Mouse (Mus musculus) intestine, embryonic 16.5 days (tissue): ENCODE results near the gene Sh3glb2. TPM values are rescaled to one million over a fixed set of nuclear protein-coding genes. Genes with fewer than 3 reads are reported as not detected.

Source experiments
- ATAC-seq: fragments of 200-750 bp; cut with Nextera tagmentation; 2 replicates; pipeline ENCODE4 v1.8.0; 2017; ENCODE audit warnings: moderate TSS enrichment, moderate library complexity
- H3K27ac ChIP-seq: fragments of 300-500 bp; sonication (generic); 2 replicates; pipeline ENCODE4 v1.5.1; 2014; ENCODE audit warnings: mild to moderate bottlenecking, low read length
- H3K27me3 ChIP-seq: fragments of 300-500 bp; sonication (generic); replicated peaks from 2 replicates; pipeline ENCODE4 v1.6.1; 2014; ENCODE audit warnings: low read length, control low read depth, mixed read lengths; ENCODE audit not compliant: control insufficient read depth, insufficient read depth
- H3K36me3 ChIP-seq: fragments of 300-500 bp; sonication (generic); 2 replicates; pipeline ENCODE4 v1.6.1; 2014; ENCODE audit warnings: low read length, control low read depth; ENCODE audit not compliant: control insufficient read depth, insufficient read depth
- H3K4me1 ChIP-seq: fragments of 300-500 bp; sonication (generic); 2 replicates; pipeline ENCODE4 v1.6.1; 2014; ENCODE audit warnings: low read length, control low read depth, mixed read lengths; ENCODE audit not compliant: control insufficient read depth, insufficient read depth
- H3K4me2 ChIP-seq: fragments of 300-500 bp; sonication (generic); 2 replicates; pipeline ENCODE4 v1.6.1; 2014; ENCODE audit warnings: low read depth, low read length, control low read depth
- H3K4me3 ChIP-seq: fragments of 300-500 bp; sonication (generic); 2 replicates; pipeline ENCODE4 v1.5.1; 2014; ENCODE audit warnings: mild to moderate bottlenecking, low read length
- H3K9ac ChIP-seq: fragments of 300-500 bp; sonication (generic); 2 replicates; pipeline ENCODE4 v1.6.1; 2014; ENCODE audit warnings: low read depth, low read length
- H3K9me3 ChIP-seq: fragments of 300-500 bp; sonication (generic); 2 replicates; pipeline ENCODE4 v1.6.1; 2016; ENCODE audit warnings: low read length, control low read depth; ENCODE audit not compliant: control insufficient read depth
- WGBS: fragments of 180-500 bp; shearing (Covaris S2); extraction: QIAGEN DNeasy Blood & Tissue Kit; methylation state at CpG from one replicate; pipeline ENCODE4 v1.1.7; 2014; 5-methylcytosine and 5-hydroxymethylcytosine counted together
- polyA plus RNA-seq: library from polyadenylated mRNA; unstranded; fragments of >200 nt; fragmentation: Nextera tagmentation; extraction: Ambion mirVana; gene quantifications from 2 replicates; pipeline ENCODE4 v1.2.1, GENCODE M21; 2015

Sh3glb2 gene
- polyA plus RNA-seq, 1 experiment from 2014 or later, result 71.4 TPM

DNA sequence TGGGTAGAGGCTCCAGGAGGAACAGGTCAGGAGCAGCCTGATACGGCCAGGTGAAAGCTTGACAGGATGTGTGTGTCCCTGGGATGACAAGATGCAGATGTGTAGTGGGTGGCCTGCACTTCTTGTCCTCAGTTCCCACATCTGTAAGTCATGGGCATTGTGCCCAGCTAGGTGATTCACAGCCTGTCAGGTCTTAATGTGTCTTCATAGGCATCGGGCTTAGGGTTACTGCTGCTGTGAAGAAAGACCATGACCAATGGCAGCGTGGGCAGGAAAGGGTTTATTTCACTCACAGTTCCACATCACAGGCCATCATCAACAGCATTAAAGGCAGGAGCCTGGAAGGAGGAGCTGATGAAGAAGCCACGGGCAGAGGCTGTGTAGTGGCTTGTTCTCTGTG lies 26.5 kb upstream of the Sh3glb2 start:
- H3K9me3 ChIP-seq, result no peaks in the 10 kb centered on the region
- H3K36me3 ChIP-seq, result peaks cover 8% of the 10 kb centered on the region; the same call in 1 of the 2 replicates
- H3K27me3 ChIP-seq, result no peaks in the 10 kb centered on the region
- no peak for ATAC-seq
- H3K4me3 ChIP-seq, result no peak overlapping the region
- H3K4me2 ChIP-seq, result no peak overlapping the region
- WGBS, result 84% methylated on average over 4 of the region's 4 CpGs
- H3K4me1 ChIP-seq, result no peaks in the 10 kb centered on the region
- no peak overlapping the region for H3K9ac ChIP-seq
- H3K27ac ChIP-seq, result no peak overlapping the region

DNA sequence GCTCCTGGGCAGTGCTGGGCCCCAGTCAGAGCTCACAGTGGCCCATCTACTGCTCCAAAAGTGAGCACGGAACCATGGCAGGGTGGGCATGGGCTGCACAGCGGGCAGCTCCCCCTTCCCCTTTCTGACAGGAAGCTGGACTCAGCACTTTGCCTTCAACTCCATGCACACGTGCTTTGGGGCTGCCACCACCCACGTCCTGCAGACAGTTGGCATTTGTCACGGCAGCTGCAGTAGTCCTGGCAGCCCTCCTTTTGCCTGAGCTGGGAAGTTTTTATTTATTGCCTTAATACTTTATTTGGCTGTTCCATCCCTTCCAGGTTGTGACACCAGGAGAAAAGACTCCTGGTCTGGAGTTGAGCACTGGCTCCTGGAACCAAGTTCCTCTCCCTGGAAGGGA lies 25.7 kb upstream of the Sh3glb2 start:
- 72% methylated on average over 5 of the region's 5 CpGs for WGBS
- Histone ChIP-seq H3K9me3 (no peaks in the 10 kb centered on the region), H3K27me3 (no peaks in the 10 kb centered on the region), H3K27ac (no peak overlapping the region), H3K9ac (no peak overlapping the region), H3K36me3 (peaks cover 8% of the 10 kb centered on the region; the same call in 1 of the 2 replicates), H3K4me1 (no peaks in the 10 kb centered on the region), H3K4me2 (no peak overlapping the region), H3K4me3 (no peak overlapping the region)
- ATAC-seq, result no peak

DNA sequence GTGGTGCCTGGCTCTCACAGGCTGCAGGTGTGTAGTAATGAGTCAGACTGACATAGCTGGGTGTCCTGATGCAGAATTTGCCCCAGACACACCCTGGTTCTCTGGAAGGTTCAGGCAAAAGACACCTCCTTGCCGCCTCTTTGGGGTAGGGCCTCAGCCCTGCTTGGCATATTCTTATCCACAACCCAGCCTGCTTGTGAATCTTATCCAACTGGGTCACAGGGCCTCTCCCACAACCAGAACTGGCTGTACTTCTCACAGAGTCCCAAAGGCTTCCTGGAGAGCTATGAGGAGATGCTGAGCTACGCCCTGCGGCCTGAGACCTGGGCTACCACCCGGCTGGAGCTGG lies 22.2 kb upstream of the Sh3glb2 start:
- Histone ChIP-seq H3K27ac (no peak overlapping the region), H3K9me3 (no peaks in the 10 kb centered on the region), H3K4me2 (no peak overlapping the region), H3K4me1 (no peaks in the 10 kb centered on the region), H3K36me3 (peaks cover 25% of the 10 kb centered on the region), H3K4me3 (no peak overlapping the region), H3K9ac (no peak overlapping the region), H3K27me3 (no peaks in the 10 kb centered on the region)
- 91% methylated on average over 4 of the region's 4 CpGs for WGBS
- no peak for ATAC-seq

DNA sequence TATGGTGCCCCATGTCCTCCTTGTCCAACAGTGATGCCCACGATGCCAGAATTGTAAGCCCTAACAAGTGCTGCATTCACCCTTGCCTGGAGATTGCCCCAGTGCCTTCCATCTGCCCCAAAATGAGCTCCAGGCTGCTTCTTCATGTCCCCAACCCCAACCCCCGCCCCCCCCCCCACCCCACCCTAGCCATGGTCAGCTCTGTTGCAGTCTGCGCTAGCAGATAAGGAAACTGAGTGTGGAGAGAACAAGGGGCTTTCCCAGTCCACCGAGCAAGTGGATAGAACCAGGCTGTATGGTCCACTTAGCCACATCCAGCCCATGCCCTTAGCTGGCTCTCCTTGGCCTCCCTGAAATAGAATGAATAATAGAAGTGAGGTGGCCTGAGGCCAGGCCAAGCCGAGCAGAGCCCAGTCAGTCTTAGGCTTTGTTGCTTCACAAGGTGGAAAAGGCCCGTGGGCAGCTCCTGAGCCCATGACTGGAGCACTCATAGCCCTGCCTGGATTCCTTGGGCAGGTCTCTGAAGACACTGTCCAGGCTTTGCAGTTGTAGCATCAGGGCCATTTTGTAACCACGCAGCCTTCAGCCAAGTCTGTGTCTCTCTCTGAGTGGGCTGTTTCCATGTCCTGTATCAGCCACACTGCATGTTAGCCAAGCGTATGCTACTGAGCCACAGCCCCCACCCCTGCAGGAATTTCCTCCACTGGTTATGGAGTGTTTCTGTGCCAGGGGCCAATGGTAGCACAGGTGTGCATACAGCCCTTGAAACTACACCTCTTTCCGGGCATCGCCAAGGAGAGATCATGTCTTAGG lies 21.6 kb upstream of the Sh3glb2 start:
- ATAC-seq, result no peak
- H3K4me3 ChIP-seq, result no peak overlapping the region
- no peak overlapping the region for H3K27ac ChIP-seq
- no peak overlapping the region for H3K4me2 ChIP-seq
- 88% methylated on average over 10 of the region's 10 CpGs for WGBS
- H3K36me3 ChIP-seq, result peaks cover 25% of the 10 kb centered on the region
- no peak overlapping the region for H3K9ac ChIP-seq
- no peaks in the 10 kb centered on the region for H3K9me3 ChIP-seq
- no peaks in the 10 kb centered on the region for H3K4me1 ChIP-seq
- H3K27me3 ChIP-seq, result no peaks in the 10 kb centered on the region

DNA sequence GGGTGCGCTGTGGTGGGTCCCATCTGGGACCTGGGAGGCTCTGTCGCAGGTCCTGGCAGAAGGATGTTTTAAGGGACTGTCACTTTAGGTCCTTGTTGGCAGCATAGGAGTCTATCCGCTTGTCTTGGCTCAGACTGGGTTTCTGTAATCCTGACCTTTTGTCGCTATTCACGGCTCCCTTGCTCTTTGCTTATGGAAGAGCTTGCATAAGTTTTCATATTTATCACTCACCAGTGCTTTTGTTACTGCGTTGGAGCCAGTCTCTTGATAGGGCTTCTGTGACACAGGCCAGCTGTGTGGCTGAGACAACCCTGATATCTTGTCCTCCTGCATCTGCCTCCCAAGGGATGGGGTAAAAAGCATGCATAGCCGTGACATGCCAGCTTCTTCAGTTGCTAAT lies 20.2 kb upstream of the Sh3glb2 start:
- Histone ChIP-seq H3K9me3 (no peaks in the 10 kb centered on the region), H3K27me3 (no peaks in the 10 kb centered on the region), H3K27ac (no peak overlapping the region), H3K4me2 (no peak overlapping the region), H3K36me3 (peaks cover 25% of the 10 kb centered on the region), H3K9ac (no peak overlapping the region), H3K4me3 (no peak overlapping the region), H3K4me1 (no peaks in the 10 kb centered on the region)
- WGBS, result 90% methylated on average over 7 of the region's 7 CpGs
- ATAC-seq, result no peak

DNA sequence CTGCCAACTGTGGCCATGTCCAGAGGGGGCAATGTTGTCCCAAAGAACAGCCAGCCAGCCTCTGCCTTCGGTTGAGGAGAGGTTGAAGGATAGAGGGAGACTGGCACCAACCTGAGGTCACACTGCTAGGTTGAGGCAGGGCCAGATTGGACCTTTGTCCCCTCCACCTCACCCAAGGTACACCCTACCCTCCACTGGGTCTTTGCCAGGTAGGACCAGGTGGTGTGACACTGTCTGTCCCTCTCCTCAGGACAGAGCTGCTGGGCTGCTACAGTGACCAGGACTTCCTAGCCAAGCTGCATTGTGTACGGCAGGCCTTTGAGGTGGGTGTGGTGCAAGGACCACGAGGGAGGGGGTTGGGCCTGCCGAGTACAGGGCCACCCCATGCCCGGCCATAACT lies 18.6 kb upstream of the Sh3glb2 start:
- peaks cover 26% of the 10 kb centered on the region for H3K36me3 ChIP-seq
- WGBS, result 86% methylated on average over 5 of the region's 5 CpGs
- ATAC-seq, result 0 out of 2 replicates have a peak, but pooled peaks have one; percentile 31

DNA sequence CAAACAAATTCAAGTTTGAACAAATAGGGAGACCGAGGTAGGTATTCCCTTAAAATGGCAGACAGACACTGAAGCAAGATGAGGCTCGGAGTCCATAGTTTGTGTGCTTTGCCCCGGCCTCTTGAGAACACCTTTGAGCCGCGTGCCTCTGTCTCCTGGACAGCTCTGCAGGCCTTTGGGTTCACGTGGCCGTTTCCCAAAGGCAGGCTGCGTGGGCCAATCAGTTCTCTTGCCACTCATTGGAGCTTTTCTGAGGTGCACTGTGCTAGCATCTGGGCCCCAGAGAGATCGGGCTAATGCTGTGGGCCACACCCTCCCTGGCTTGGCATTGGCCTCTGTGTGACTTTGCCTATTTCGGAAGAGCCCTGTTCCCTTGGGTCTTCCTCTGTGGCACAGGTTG lies 16.8 kb upstream of the Sh3glb2 start:
- Histone ChIP-seq H3K4me1 (no peaks in the 10 kb centered on the region), H3K4me3 (no peak overlapping the region), H3K9ac (no peak overlapping the region), H3K4me2 (no peak overlapping the region), H3K27me3 (no peaks in the 10 kb centered on the region), H3K36me3 (peaks cover 30% of the 10 kb centered on the region), H3K27ac (no peak overlapping the region), H3K9me3 (no peaks in the 10 kb centered on the region)
- ATAC-seq, result no peak
- 91% methylated on average over 10 of the region's 10 CpGs for whole genome bisulfite sequencing

More for the DNA sequence above, 18.6 kb upstream of the Sh3glb2 start:
- Histone ChIP-seq H3K4me3 (no peak overlapping the region), H3K9ac (no peak overlapping the region), H3K4me2 (no peak overlapping the region), H3K9me3 (no peaks in the 10 kb centered on the region), H3K4me1 (no peaks in the 10 kb centered on the region), H3K27ac (no peak overlapping the region), H3K27me3 (no peaks in the 10 kb centered on the region)

DNA sequence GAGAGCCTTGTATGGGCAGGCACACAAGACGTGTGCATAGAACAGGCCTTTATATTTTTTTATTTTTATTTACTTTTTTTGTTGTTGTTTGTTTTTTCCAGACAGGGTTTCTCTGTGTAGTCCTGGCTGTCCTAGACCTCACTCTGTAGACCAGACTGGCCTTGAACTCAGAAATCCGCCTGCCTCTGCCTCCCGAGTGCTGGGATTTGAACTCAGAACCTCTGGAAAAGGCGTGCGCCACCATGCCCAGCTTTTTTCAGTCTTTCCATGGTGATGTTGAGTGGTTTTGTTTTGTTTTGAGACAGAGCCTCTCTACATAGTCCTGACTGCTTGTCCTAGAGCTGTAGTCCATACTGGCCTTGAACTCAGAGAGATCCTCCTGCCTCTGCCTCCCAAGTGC lies 13.6 kb upstream of the Sh3glb2 start:
- Histone ChIP-seq H3K27ac (no peak overlapping the region), H3K9ac (no peak overlapping the region), H3K9me3 (no peaks in the 10 kb centered on the region), H3K27me3 (no peaks in the 10 kb centered on the region), H3K36me3 (peaks cover 26% of the 10 kb centered on the region), H3K4me3 (no peak overlapping the region), H3K4me2 (no peak overlapping the region), H3K4me1 (no peaks in the 10 kb centered on the region)
- 95% methylated on average over 5 of the region's 5 CpGs for WGBS
- ATAC-seq, result no peak

DNA sequence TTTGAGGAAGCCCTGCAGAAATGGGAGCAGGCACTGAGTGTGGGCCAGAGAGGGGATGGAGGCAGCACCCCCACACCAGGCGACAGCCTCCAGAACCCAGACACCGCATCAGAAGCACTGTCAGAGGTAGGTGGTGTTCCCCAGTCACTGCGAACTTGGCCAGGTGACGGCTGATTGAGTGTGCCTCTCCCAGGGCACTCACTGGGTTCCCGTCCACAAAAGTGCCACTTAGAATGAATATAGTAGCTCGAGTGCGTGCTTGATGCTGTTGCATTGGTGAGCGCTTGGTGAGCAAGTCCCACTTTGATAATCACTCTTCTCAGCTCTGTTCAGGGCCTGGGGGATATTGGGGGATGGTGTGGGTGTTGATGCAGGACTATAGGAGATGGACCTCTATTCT lies 12.4 kb upstream of the Sh3glb2 start:
- Histone ChIP-seq H3K27me3 (no peaks in the 10 kb centered on the region), H3K9me3 (no peaks in the 10 kb centered on the region), H3K4me1 (no peaks in the 10 kb centered on the region), H3K4me3 (no peak overlapping the region), H3K4me2 (no peak overlapping the region), H3K27ac (no peak overlapping the region), H3K9ac (no peak overlapping the region), H3K36me3 (peaks cover 23% of the 10 kb centered on the region)
- WGBS, result 97% methylated on average over 8 of the region's 8 CpGs
- ATAC-seq, result no peak

DNA sequence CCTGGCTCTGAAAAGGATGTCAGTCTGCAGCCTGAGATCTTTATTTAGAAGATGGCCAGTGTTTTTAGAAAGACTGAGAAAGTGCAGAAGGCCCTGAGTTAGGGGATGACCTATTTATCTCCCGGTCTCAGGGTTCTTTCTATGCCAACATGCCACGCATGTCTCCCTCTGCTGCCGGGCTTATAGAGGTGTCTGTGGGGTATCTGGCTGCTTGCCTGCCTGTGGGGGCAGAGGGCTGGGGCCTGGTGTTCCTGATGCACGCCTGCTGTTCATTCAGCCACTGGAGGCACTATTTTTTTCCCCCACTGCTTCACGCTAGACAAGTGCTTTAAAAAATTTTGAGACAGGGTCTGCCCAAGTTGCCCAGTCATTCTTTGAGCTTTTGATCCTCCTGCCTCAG lies 7.1 kb upstream of the Sh3glb2 start:
- Histone ChIP-seq H3K36me3 (peaks cover 10% of the 10 kb centered on the region), H3K9me3 (no peaks in the 10 kb centered on the region), H3K9ac (no peak overlapping the region), H3K4me3 (no peak overlapping the region), H3K27ac (no peak overlapping the region), H3K4me2 (no peak overlapping the region), H3K27me3 (no peaks in the 10 kb centered on the region), H3K4me1 (peaks cover 11% of the 10 kb centered on the region)
- 75% methylated on average over 5 of the region's 5 CpGs for WGBS
- no peak for ATAC-seq
